Mouse (Mus musculus): ENCODE measurements around the gene Ctsl.

The Ctsl gene

GRCm38 (mm10) chr13:64375160-64375559 lies 4.5 kb upstream of the Ctsl start:
- DNase-seq (ENCODE audit: low read depth, low spot score) = no peak

- DNase-seq (ENCODE audit: low read depth, low spot score) = no peak
Measured at GRCm38 (mm10) chr13:64373695-64374094, 3.0 kb upstream of the Ctsl start.

DNA sequence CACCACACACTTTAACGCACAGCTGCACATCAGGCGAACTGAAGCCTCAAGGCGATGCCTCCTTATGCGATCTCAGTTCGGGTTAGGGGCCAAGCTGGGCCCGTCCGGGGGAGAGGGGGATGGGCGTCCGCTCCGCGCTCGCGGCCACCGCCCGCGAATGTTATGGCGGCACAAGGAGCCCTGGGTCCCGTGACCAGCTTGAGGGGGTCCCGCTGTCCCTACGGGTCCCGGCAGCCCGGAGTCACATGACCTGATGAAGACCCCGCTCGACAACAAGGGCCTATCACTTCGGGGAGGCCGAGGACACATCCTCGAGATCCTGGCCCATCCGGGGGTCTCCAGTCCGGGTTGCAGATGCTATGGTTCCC lies 901 bp downstream of the Ctsl start:
- DNase-seq (ENCODE audit: low read depth, low spot score) = no peak

DNA sequence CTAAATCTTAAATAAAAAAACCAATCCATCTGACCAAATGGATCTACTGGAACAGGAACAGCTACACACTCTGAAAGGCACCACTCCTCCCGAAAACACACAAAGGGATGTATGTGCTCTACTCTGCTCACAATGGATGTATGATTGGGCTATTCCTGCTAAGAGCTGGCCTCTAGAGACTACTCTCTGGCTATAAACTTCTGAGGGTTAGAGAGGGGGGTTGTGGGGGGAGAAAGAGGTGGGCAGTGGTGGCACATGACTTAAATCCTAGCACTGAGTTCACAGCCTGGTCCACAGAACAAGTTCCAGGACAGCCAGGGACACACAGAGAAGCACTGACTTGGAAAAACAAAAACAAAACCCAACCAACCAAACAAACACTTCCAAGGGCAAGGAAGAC lies 2.1 kb downstream of the Ctsl start:
- DNase-seq (ENCODE audit: low read depth, low spot score) = no peak

DNA sequence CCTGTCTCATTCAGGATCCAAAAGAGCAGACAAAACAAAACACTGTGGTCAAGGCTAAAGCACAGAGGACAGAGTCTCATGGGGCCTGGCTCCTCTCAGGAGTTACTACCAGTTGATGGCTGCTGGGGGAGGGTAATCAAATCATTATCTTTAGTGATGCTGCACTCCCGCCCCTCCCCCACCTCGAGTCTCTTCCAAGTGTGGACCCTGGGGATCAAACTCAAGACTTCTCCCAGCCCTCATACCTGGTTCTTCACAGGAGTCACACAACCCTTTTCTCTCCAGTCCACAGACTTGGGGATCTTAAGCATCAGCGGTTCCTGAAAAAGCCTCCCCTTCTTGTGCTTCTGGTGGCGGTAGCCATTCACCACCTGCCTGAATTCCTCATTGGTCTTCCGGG lies 3.1 kb downstream of the Ctsl start:
- no peak for DNase-seq (ENCODE audit: low read depth, low spot score)

- no peak for DNase-seq (ENCODE audit: low read depth, low spot score)
Measured at GRCm38 (mm10) chr13:64365326-64365725, 5.4 kb downstream of the Ctsl start.

GRCm38 (mm10) chr13:64364258-64364657 lies 6.4 kb downstream of the Ctsl start:
- DNase-seq (ENCODE audit: low read depth, low spot score) = no peak

DNA sequence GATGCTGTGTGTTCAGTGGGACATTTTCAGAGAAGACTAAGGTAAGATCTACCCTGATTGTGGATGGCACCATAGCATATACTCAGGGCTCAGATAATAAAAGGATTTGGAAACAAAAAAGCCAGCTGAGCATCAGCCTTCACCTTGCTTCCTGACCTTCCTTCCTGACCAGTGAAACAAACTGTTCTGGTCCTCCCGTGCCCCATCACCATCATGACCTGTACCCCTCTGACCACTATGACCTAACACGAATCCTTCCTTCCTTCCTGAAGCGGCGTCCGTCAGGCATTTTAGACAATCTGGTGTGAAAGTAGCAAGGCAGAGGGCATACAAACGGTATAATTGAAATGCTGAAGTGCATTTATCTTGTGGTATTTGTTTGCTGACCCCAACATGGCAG lies 8.6 kb downstream of the Ctsl start:
- no peak for DNase-seq (ENCODE audit: low read depth, low spot score)

- no peak for DNase-seq (ENCODE audit: low read depth, low spot score)
Measured at GRCm38 (mm10) chr13:64361020-64361419, 9.7 kb downstream of the Ctsl start.

GRCm38 (mm10) chr13:64359702-64360101 lies 11.0 kb downstream of the Ctsl start:
- no peak for DNase-seq (ENCODE audit: low read depth, low spot score)

GRCm38 (mm10) chr13:64358476-64358875 lies 12.2 kb downstream of the Ctsl start:
- DNase-seq (ENCODE audit: low read depth, low spot score) = no peak

- no peak for DNase-seq (ENCODE audit: low read depth, low spot score)
Measured at GRCm38 (mm10) chr13:64357389-64357788, 13.3 kb downstream of the Ctsl start.

DNA sequence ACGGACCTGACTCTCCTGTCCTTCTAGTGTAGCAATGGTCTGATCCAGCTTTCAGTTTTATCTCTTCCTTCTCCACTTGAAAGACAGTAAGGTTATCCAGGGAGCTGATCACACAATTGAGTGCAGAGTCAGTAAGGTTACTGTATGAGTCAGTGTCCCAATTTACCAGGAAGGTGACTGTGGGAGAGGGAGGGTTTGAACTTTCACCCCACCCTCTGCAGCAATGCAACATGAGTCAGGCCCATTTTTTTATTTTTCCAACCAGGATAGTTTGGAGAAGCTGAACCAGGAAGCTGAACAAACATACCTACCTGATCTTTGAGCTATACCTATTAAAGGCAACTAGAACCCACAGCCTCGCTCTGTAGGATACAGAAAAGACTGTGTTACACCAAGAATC lies 21.2 kb downstream of the Ctsl start:
- DNase-seq (ENCODE audit: low read depth, low spot score) = no peak

GRCm38 (mm10) chr13:64344082-64344501 lies 26.6 kb downstream of the Ctsl start:
- DNase-seq (ENCODE audit: low read depth, low spot score) = no peak

- no peak for DNase-seq (ENCODE audit: low read depth, low spot score)
Measured at GRCm38 (mm10) chr13:64343598-64343997, 27.1 kb downstream of the Ctsl start.

DNA sequence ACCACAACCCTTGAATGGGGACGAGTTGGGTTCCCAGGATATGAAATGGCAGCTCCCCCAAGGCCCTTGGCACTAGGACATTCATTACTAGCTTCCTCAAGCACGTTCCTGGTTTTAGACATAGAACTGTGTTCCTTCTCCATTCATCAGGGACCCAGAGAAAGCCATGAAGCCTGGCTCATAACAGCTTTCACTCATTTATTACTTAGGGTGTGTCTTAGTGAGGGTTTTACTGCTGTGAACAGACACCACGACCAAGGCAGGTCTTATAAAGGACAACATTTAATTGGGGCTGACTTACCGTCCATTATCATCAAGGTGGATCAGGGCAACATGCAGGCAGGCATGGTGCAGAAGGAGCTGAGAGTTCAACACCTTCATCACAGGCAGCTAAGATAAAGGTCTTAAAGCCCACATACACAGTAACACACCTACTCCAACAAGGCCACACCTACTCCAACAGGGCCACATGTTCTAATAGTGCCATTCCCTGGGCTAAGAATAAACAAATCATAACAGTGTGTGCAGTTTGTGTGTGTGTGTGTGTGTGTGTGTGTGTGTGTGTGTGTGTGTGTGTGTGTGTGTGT lies 35.1 kb downstream of the Ctsl start:
- no peak for DNase-seq (ENCODE audit: low read depth, low spot score)

DNA sequence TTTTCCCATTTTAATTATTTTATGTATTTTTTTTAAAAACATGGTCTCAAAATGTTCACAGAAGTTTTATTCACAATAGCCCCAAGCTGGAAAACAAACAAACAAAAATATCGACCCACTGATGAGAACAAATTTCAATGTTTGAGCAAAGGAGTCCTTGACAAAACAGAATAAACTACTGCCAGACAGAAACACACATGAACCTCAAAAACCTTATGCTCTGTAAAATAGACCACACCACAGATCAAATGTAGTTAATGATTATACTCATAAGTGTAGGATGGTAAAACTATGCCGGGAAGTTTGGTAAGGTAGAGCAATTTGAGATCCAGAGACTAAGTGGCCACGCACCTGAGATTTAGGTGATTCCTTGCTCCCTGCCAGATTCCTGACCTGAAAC lies 37.6 kb downstream of the Ctsl start:
- DNase-seq (ENCODE audit: low read depth, low spot score) = no peak

DNA sequence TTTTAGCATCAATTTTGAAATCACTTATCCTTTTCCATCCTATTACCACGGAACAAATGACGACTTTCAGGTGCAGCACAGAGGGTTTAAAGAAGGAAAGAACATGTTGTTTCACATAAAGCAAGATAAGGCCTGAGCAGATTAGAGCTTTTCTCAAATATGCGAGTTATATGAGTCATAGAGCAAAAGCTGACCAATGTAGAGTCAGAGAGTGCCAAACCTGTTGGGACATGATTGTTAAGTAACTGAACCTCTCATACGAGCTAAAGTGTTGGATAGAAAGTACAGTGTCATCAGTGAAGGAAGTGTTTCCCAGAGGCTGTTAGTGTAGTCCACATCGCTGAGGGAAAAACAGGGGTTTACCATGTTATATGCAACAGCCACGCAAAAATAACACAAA lies 38.4 kb downstream of the Ctsl start:
- DNase-seq (ENCODE audit: low read depth, low spot score) = no peak

DNA sequence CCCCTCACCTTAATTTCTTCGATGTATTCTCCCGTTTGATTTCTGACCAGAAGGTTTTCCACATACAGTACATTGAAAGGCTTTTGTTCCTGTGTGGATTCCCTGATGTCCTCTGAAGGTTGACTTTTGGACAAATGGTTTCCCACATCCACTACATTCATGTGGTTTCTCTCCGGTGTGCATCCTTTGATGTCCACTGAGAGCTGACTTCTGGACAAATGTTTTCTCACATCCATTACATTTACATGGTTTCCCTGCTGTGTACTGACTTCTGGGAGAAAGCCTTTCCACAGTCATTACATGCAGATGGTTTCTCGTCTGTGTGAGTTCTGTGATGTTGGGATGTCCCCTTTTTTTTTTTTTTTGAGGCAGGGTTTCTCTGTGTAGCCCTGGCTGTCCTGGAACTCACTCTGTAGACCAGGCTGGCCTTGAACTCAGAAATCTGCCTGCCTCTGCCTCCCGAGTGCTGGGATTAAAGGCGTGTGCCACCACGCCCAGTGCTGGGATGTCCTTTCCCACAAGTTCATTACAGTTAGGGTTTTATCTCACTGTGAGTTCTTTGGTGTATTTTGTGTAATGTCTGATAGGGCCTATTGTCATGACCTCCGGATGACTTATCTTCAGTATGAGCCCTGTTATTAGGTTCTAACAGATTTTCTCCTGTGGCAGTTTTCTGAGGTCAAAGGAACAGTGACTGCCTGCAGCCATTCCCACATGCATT lies 48.0 kb downstream of the Ctsl start:
- no peak for DNase-seq (ENCODE audit: low read depth, low spot score)

DNA sequence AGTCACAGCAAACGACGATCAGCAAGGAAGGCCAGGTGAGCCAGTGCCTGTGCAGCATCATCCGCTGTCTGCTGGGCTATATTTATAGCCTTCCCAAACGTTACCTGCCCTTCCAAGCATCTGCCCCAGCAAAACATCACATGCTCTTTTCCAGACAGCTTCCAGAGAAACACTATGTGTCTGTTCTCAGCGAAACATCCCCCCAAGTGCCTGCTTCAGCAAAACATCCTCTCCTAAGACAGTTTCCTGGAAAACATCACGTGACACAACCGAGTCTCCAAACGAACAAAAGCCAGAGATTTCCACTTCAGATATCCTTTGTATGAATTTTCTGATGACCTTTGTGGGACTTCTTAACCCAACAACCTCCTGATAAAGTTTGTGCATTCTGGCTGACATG lies 50.4 kb downstream of the Ctsl start:
- no peak for DNase-seq (ENCODE audit: low read depth, low spot score)

- no peak for DNase-seq (ENCODE audit: low read depth, low spot score)
Measured at GRCm38 (mm10) chr13:64319782-64320181, 50.9 kb downstream of the Ctsl start.

DNA sequence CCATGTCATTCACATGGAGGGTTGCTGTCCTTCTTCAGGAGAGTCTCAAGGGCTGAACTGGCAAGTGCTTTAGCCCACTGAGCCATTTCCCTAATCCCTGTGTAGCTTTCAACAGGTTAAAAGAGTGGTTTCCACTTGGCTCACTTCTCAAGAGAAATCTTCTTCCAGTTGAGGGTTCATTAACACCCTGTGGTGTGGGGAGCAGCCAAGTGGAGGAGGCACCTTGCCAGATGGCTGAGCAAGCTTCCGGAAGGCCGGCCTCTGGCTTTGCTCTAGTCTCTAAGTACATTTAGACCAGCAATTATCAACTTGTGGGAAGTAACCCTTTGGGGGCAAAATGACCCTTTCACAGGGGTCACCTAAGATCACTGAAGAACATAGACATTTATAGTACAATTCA lies 52.3 kb downstream of the Ctsl start:
- no peak for DNase-seq (ENCODE audit: low read depth, low spot score)

DNA sequence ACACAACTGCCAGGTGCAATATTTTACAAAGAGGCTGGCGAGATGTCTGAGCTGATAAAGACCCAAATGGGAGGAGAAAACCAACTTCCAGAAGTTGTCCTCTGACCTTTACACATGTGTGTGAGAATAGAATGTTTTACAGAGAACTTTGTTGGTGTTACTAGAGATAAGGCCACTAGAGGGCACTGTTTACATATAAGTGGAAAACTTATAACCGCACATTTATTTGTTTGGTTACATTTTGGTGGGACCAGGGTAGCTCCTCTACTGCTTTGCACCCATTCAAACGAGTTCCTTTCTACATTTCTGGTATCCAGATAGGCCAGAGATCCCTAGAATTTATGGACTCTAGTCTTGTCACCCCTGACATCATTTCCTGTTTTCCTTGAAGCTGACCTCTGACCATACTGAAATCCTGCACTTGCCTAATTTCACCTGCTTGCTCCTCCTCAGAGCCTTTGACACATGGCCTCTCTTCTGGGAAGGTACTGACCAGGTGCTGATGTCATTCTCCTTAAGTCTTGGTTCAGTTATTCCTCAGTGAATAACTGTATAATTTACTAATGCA lies 55.1 kb downstream of the Ctsl start:
- no peak for DNase-seq (ENCODE audit: low read depth, low spot score)

Data from WW6 (cell line).